Mouse (Mus musculus) bone marrow, adult 2 months (tissue): ENCODE results near the gene Mrpl50. TPM values are rescaled to one million over a fixed set of nuclear protein-coding genes. Genes with fewer than 3 reads are reported as not detected.
A peak's percentile ranks its signal among the peaks of the same experiment; 100 is the strongest.

Source experiments
- H3K27ac ChIP-seq: fragments of 200-500 bp; 2 replicates; pipeline ENCODE4 v1.5.1; 2012; ENCODE audit warnings: low read depth, mild to moderate bottlenecking, control low read depth, inconsistent platforms, low read length; ENCODE audit not compliant: control insufficient read depth, poor library complexity, insufficient read depth
- H3K4me1 ChIP-seq: fragments of 200-500 bp; 2 replicates; pipeline ENCODE4 v1.6.1; 2011; ENCODE audit warnings: low read length; ENCODE audit not compliant: control insufficient read depth, insufficient read depth
- H3K4me3 ChIP-seq: fragments of 200-500 bp; replicated peaks from 2 replicates; pipeline ENCODE3; 2011; ENCODE audit warnings: mild to moderate bottlenecking, low read depth, low read length, control low read depth; ENCODE audit not compliant: control insufficient read depth
- CTCF ChIP-seq: fragments of 200-500 bp; IDR thresholded peaks from 2 replicates; pipeline ENCODE4 v1.5.1; 2011; ENCODE audit warnings: low read length, control low read depth; ENCODE audit not compliant: control insufficient read depth, insufficient read depth
- POLR2A ChIP-seq: fragments of 200-500 bp; IDR thresholded peaks from 2 replicates; pipeline ENCODE4 v1.6.1; 2011; ENCODE audit warnings: low read depth, mild to moderate bottlenecking, control low read depth, low read length, borderline replicate concordance; ENCODE audit not compliant: control insufficient read depth
- WGBS: fragments of 180-500 bp; shearing (Covaris S2); methylation state at CpG from one replicate; pipeline ENCODE4 v1.1.7; 2018; 5-methylcytosine and 5-hydroxymethylcytosine counted together
- polyA plus RNA-seq: library from polyadenylated mRNA; stranded (reverse); fragments of >200 nt; gene quantifications from 2 replicates; pipeline ENCODE4 v1.2.4, GENCODE M21; 2011; ENCODE audit warnings: low replicate concordance; ENCODE audit not compliant: missing spikeins, insufficient read depth, insufficient read length

Gene Mrpl50
- polyA plus RNA-seq, 1 experiment, result 20.7 TPM

GRCm38 (mm10) chr4:49546873-49547543 is 26.1 kb upstream of the Mrpl50 start:
- 75% methylated on average over 6 of the region's 6 CpGs for WGBS
- H3K4me1 ChIP-seq, result no peaks in the 10 kb centered on the region
- TF ChIP-seq POLR2A (no peak), CTCF (no peak)
- no peak overlapping the region for H3K27ac ChIP-seq
- no peak overlapping the region for H3K4me3 ChIP-seq

- 84% methylated on average over 2 of the region's 2 CpGs for WGBS
- no peak for TF ChIP-seq POLR2A
- no peak for TF ChIP-seq CTCF
- H3K4me1 ChIP-seq, result no peaks in the 10 kb centered on the region
- H3K4me3 ChIP-seq, result no peak overlapping the region
- no peak overlapping the region for H3K27ac ChIP-seq
Measured at GRCm38 (mm10) chr4:49546026-49546425, 25.1 kb upstream of the Mrpl50 start.

- Histone ChIP-seq H3K4me3 (no peak overlapping the region), H3K4me1 (no peaks in the 10 kb centered on the region), H3K27ac (no peak overlapping the region)
- 75% methylated on average over 3 of the region's 3 CpGs for WGBS
- TF ChIP-seq CTCF (no peak), POLR2A (no peak)
Measured at GRCm38 (mm10) chr4:49540966-49541365, 20.1 kb upstream of the Mrpl50 start.

GRCm38 (mm10) chr4:49539665-49540064 is 18.8 kb upstream of the Mrpl50 start:
- Histone ChIP-seq H3K4me1 (no peaks in the 10 kb centered on the region), H3K27ac (no peak overlapping the region), H3K4me3 (no peak overlapping the region)
- 53% methylated on average over 6 of the region's 6 CpGs for WGBS
- TF ChIP-seq POLR2A (no peak), CTCF (no peak)

- no peaks in the 10 kb centered on the region for H3K4me1 ChIP-seq
- 82% methylated on average over 4 of the region's 4 CpGs for WGBS
- TF ChIP-seq CTCF (no peak), POLR2A (no peak)
- H3K27ac ChIP-seq, result no peak overlapping the region
- no peak overlapping the region for H3K4me3 ChIP-seq
Measured at GRCm38 (mm10) chr4:49536671-49537070, 15.8 kb upstream of the Mrpl50 start.

GRCm38 (mm10) chr4:49535675-49536294 is 14.9 kb upstream of the Mrpl50 start:
- TF ChIP-seq CTCF, result no peak

GRCm38 (mm10) chr4:49535036-49535435 is 14.1 kb upstream of the Mrpl50 start:
- H3K27ac ChIP-seq, result no peak overlapping the region
- no peak overlapping the region for H3K4me3 ChIP-seq
- TF ChIP-seq CTCF (no peak), POLR2A (no peak)
- no peaks in the 10 kb centered on the region for H3K4me1 ChIP-seq
- WGBS, result 86% methylated on average over 3 of the region's 3 CpGs

More at GRCm38 (mm10) chr4:49535675-49536294, 14.9 kb upstream of the Mrpl50 start:
- Histone ChIP-seq H3K27ac (no peak overlapping the region), H3K4me1 (no peaks in the 10 kb centered on the region), H3K4me3 (no peak overlapping the region)
- WGBS, result 78% methylated on average over 4 of the region's 4 CpGs

- WGBS, result 89% methylated on average over 9 of the region's 9 CpGs
- Histone ChIP-seq H3K27ac (no peak overlapping the region), H3K4me3 (no peak overlapping the region), H3K4me1 (no peaks in the 10 kb centered on the region; the same call in 1 of the 2 replicates)
- TF ChIP-seq CTCF (no peak), POLR2A (no peak)
Measured at GRCm38 (mm10) chr4:49522576-49522975, 1.7 kb upstream of the Mrpl50 start.

- Histone ChIP-seq H3K4me3 (peak overlapping the region; percentile 66), H3K4me1 (no peaks in the 10 kb centered on the region; the same call in 1 of the 2 replicates), H3K27ac (no peak overlapping the region)
- no peak for TF ChIP-seq POLR2A
- TF ChIP-seq CTCF, result 0 out of 2 replicates have a peak, but pooled peaks have one; percentile 11
- 2% methylated on average over 17 of the region's 17 CpGs for WGBS
Measured at GRCm38 (mm10) chr4:49521346-49521745, 453 bp upstream of the Mrpl50 start.
